Mouse (Mus musculus) megakaryocyte, embryonic 14.5 days (primary cell): ENCODE results near the gene Cpt1c.

Experiments
- FLI1 ChIP-seq: IDR thresholded peaks from 2 replicates; pipeline ENCODE4 v1.6.1; 2012; ENCODE audit warnings: low read length, inconsistent platforms, mixed read lengths
- GATA1 ChIP-seq: IDR thresholded peaks from 3 replicates; pipeline ENCODE4 v1.6.1; 2012; ENCODE audit warnings: mixed read lengths, low read length, inconsistent platforms, borderline replicate concordance

DNA sequence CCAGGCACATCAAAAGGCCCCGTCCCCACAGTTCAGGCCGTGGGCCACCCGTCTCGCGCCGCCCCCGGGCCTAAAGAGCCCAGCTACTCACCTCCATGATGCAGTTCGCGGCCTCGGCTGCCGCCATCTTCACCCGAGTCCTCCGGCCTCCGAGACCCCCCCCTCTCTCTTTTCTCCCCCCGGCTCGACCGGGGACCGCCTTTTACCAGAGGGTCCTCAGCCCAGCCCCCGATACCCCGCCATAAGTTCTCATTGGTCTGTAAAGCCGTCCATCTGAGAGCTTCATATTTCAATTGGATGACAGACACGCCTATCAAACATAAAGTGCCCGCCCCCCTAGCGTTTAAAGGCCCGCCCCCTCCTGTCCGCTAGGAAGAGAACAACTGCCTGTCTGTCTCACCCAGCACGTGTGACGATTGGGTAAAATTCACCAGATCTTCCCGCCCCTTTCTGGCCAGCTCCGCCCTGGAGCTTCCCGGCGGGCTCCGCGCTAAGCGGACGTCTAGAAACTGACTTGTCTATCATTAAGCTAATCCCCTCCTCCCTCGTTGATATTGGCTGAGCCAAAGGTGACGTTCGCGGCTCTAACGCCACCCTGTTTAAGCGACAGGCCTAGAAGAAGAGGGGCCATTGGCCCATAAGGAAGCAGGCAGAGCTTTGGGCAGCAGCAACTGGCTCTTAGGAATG lies 11.7 kb upstream of the Cpt1c start, which contains the start of gene Prmt1:
- TF ChIP-seq GATA1 (no peak), FLI1 (no peak)
